Mouse (Mus musculus): ENCODE measurements around the gene Cpne4. TPM values are rescaled to one million over a fixed set of nuclear protein-coding genes. Genes with fewer than 3 reads are reported as not detected.

Gene Cpne4
- total and polyA plus RNA-seq, 3 experiments: not detected

- Histone ChIP-seq H3K4me1 (ENCODE audit: insufficient read depth, low read depth, low read length) (peaks cover 12% of the 10 kb centered on the region; the same call in 1 of the 2 replicates), H3K27me3 (ENCODE audit: insufficient read depth, low read length) (no peaks in the 10 kb centered on the region; the same call in 1 of the 2 replicates), H3K9me3 (replicated peaks) (no peaks in the 10 kb centered on the region), H3K36me3 (replicated peaks) (peaks cover 36% of the 10 kb centered on the region), H3K4me3 (ENCODE audit: low read depth, low read length) (peak within 1 kb of the TSS; percentile 91)
- ATAC-seq (ENCODE audit: extremely low read depth, insufficient number of reproducible peaks, low FRiP score, poor library complexity, severe bottlenecking) (peak; percentile 59; the same call in 1 of the 2 replicates), DNase-seq (ENCODE audit: low spot score) (peak; percentile 37)
- TF ChIP-seq TAL1 (conservative IDR thresholded peaks at IDR 0.05; ENCODE audit: low read depth, low read length) (no peak), POLR2AphosphoS5 (IDR thresholded peaks at IDR 0.05; ENCODE audit: insufficient replicate concordance, low read depth, low read length) (no peak), GATA2 (IDR thresholded peaks at IDR 0.05; ENCODE audit: borderline replicate concordance, low read depth, low read length) (no peak), GATA1 (IDR thresholded peaks at IDR 0.05; ENCODE audit: borderline replicate concordance, low read length) (no peak)
Observed at GRCm38 (mm10) chr9:105053147-105053557, 506.1 kb downstream of the Cpne4 start, which contains the start of gene Mrpl3. TSS of gene Mrpl3 (plus strand) at chr9:105053239.

- peak overlapping the region; percentile 91 for H3K4me3 ChIP-seq (ENCODE audit: low read depth, low read length)
- H3K27me3 ChIP-seq (ENCODE audit: insufficient read depth, low read length): no peaks in the 10 kb centered on the region
- H3K4me1 ChIP-seq (ENCODE audit: insufficient read depth, low read depth, low read length): peaks cover 12% of the 10 kb centered on the region; the same call in 1 of the 2 replicates
- H3K36me3 ChIP-seq (replicated peaks): peaks cover 43% of the 10 kb centered on the region
- ATAC-seq (ENCODE audit: extremely low read depth, insufficient number of reproducible peaks, low FRiP score, poor library complexity, severe bottlenecking): no peak
- no peak for DNase-seq (ENCODE audit: low spot score)
- no peak for TF ChIP-seq CTCF (IDR thresholded peaks at IDR 0.05; ENCODE audit: low read depth, low read length)
- TF ChIP-seq POLR2AphosphoS5 (IDR thresholded peaks at IDR 0.05; ENCODE audit: insufficient replicate concordance, low read depth, low read length): no peak
- TF ChIP-seq GATA2 (IDR thresholded peaks at IDR 0.05; ENCODE audit: borderline replicate concordance, low read depth, low read length): no peak
- TF ChIP-seq TAL1 (conservative IDR thresholded peaks at IDR 0.05; ENCODE audit: low read depth, low read length): no peak
- no peak for TF ChIP-seq GATA1 (IDR thresholded peaks at IDR 0.05; ENCODE audit: borderline replicate concordance, low read length)
- H3K9me3 ChIP-seq (replicated peaks): no peaks in the 10 kb centered on the region
Observed at GRCm38 (mm10) chr9:105053812-105054211, 506.7 kb downstream of the Cpne4 start.

- Histone ChIP-seq H3K27me3 (ENCODE audit: insufficient read depth, low read length) (no peaks in the 10 kb centered on the region), H3K4me1 (ENCODE audit: insufficient read depth, low read depth, low read length) (no peaks in the 10 kb centered on the region), H3K9me3 (replicated peaks) (no peaks in the 10 kb centered on the region), H3K4me3 (ENCODE audit: low read depth, low read length) (no peak overlapping the region), H3K36me3 (replicated peaks) (peaks cover 96% of the 10 kb centered on the region)
- ATAC-seq (ENCODE audit: extremely low read depth, insufficient number of reproducible peaks, low FRiP score, poor library complexity, severe bottlenecking) (no peak), DNase-seq (ENCODE audit: low spot score) (no peak)
- no peak for TF ChIP-seq GATA2 (IDR thresholded peaks at IDR 0.05; ENCODE audit: borderline replicate concordance, low read depth, low read length)
- TF ChIP-seq POLR2AphosphoS5 (IDR thresholded peaks at IDR 0.05; ENCODE audit: insufficient replicate concordance, low read depth, low read length): no peak
Observed at GRCm38 (mm10) chr9:105069106-105069505, 522.0 kb downstream of the Cpne4 start.

- DNase-seq (ENCODE audit: low spot score): no peak
- H3K4me3 ChIP-seq (ENCODE audit: low read depth, low read length): no peak overlapping the region
- ATAC-seq (ENCODE audit: extremely low read depth, insufficient number of reproducible peaks, low FRiP score, poor library complexity, severe bottlenecking): no peak
- TF ChIP-seq TAL1 (conservative IDR thresholded peaks at IDR 0.05; ENCODE audit: low read depth, low read length) (no peak), POLR2AphosphoS5 (IDR thresholded peaks at IDR 0.05; ENCODE audit: insufficient replicate concordance, low read depth, low read length) (no peak), GATA2 (IDR thresholded peaks at IDR 0.05; ENCODE audit: borderline replicate concordance, low read depth, low read length) (no peak), GATA1 (IDR thresholded peaks at IDR 0.05; ENCODE audit: borderline replicate concordance, low read length) (no peak), CTCF (IDR thresholded peaks at IDR 0.05; ENCODE audit: low read depth, low read length) (no peak)
- H3K27me3 ChIP-seq (ENCODE audit: insufficient read depth, low read length): no peaks in the 10 kb centered on the region
- H3K36me3 ChIP-seq (replicated peaks): peaks cover 91% of the 10 kb centered on the region
- no peaks in the 10 kb centered on the region for H3K9me3 ChIP-seq (replicated peaks)
- H3K4me1 ChIP-seq (ENCODE audit: insufficient read depth, low read depth, low read length): no peaks in the 10 kb centered on the region
Observed at GRCm38 (mm10) chr9:105072991-105073748, 526.1 kb downstream of the Cpne4 start.

- H3K36me3 ChIP-seq (replicated peaks): peaks cover 90% of the 10 kb centered on the region
- TF ChIP-seq GATA1 (IDR thresholded peaks at IDR 0.05; ENCODE audit: borderline replicate concordance, low read length): no peak
- no peak for TF ChIP-seq CTCF (IDR thresholded peaks at IDR 0.05; ENCODE audit: low read depth, low read length)
- no peak for TF ChIP-seq POLR2AphosphoS5 (IDR thresholded peaks at IDR 0.05; ENCODE audit: insufficient replicate concordance, low read depth, low read length)
- TF ChIP-seq GATA2 (IDR thresholded peaks at IDR 0.05; ENCODE audit: borderline replicate concordance, low read depth, low read length): no peak
- TF ChIP-seq TAL1 (conservative IDR thresholded peaks at IDR 0.05; ENCODE audit: low read depth, low read length): no peak
- no peaks in the 10 kb centered on the region for H3K9me3 ChIP-seq (replicated peaks)
- no peaks in the 10 kb centered on the region for H3K4me1 ChIP-seq (ENCODE audit: insufficient read depth, low read depth, low read length)
- ATAC-seq (ENCODE audit: extremely low read depth, insufficient number of reproducible peaks, low FRiP score, poor library complexity, severe bottlenecking) (no peak), DNase-seq (ENCODE audit: low spot score) (no peak)
- no peak overlapping the region for H3K4me3 ChIP-seq (ENCODE audit: low read depth, low read length)
- H3K27me3 ChIP-seq (ENCODE audit: insufficient read depth, low read length): no peaks in the 10 kb centered on the region
Observed at GRCm38 (mm10) chr9:105074851-105075250, 527.8 kb downstream of the Cpne4 start.

GRCm38 (mm10) chr9:105076756-105077424 lies 529.8 kb downstream of the Cpne4 start:
- DNase-seq (ENCODE audit: low spot score) (no peak), ATAC-seq (ENCODE audit: extremely low read depth, insufficient number of reproducible peaks, low FRiP score, poor library complexity, severe bottlenecking) (no peak)
- H3K36me3 ChIP-seq (replicated peaks): peaks cover 78% of the 10 kb centered on the region
- no peaks in the 10 kb centered on the region for H3K9me3 ChIP-seq (replicated peaks)
- TF ChIP-seq TAL1 (conservative IDR thresholded peaks at IDR 0.05; ENCODE audit: low read depth, low read length) (no peak), POLR2AphosphoS5 (IDR thresholded peaks at IDR 0.05; ENCODE audit: insufficient replicate concordance, low read depth, low read length) (no peak), GATA2 (IDR thresholded peaks at IDR 0.05; ENCODE audit: borderline replicate concordance, low read depth, low read length) (no peak), CTCF (IDR thresholded peaks at IDR 0.05; ENCODE audit: low read depth, low read length) (no peak), GATA1 (IDR thresholded peaks at IDR 0.05; ENCODE audit: borderline replicate concordance, low read length) (no peak)
- H3K4me1 ChIP-seq (ENCODE audit: insufficient read depth, low read depth, low read length): no peaks in the 10 kb centered on the region
- H3K4me3 ChIP-seq (ENCODE audit: low read depth, low read length): no peak overlapping the region
- H3K27me3 ChIP-seq (ENCODE audit: insufficient read depth, low read length): no peaks in the 10 kb centered on the region
